Mouse (Mus musculus) CH12.LX (cell line): ENCODE measurements at regions not wholly inside any gene's neighbourhood (a gene's known extent, or its start where the extent isn't known, plus 50 kb on each side); places are given as distances from the start of the nearest gene placed in this dataset.

ENCODE experiments used
- DNase-seq: peaks from one replicate; pipeline ENCODE4 v3.0.0-alpha.2; 2013; ENCODE audit errors: extremely low read depth
- H3K27ac ChIP-seq: 2 replicates; pipeline ENCODE4 v1.5.1; 2012; ENCODE audit warnings: low read depth, mild to moderate bottlenecking, control low read depth, moderate library complexity; ENCODE audit not compliant: insufficient read depth
- H3K27me3 ChIP-seq: replicated peaks from 2 replicates; pipeline ENCODE3; 2012; ENCODE audit warnings: inconsistent platforms
- H3K36me3 ChIP-seq, 2 experiments: replicated peaks in 1 of 2; 2 replicates each; pipeline versions ENCODE3 to v1.6.1; 2012; ENCODE audit warnings: inconsistent platforms in 1 of 2, low read length in 1 of 2, mild to moderate bottlenecking in 1 of 2, mixed read lengths in 1 of 2, moderate library complexity in 1 of 2; ENCODE audit not compliant: control insufficient read depth in 1 of 2, insufficient read depth in 1 of 2
- H3K4me1 ChIP-seq, 2 experiments: 2 replicates each; pipeline ENCODE4 v1.6.1; 2012; ENCODE audit warnings: inconsistent platforms in 1 of 2, moderate library complexity in 1 of 2; ENCODE audit not compliant: insufficient read depth in 2 of 2, control insufficient read depth in 1 of 2
- H3K4me2 ChIP-seq: 2 replicates; pipeline ENCODE4 v1.6.1; 2012; ENCODE audit warnings: low read depth, mild to moderate bottlenecking, control low read depth; ENCODE audit not compliant: poor library complexity, insufficient read depth, severe bottlenecking
- H3K4me3 ChIP-seq, 3 experiments: fragments of 150-350 bp in 1 of 3; sonication (generic) in 1 of 3; replicated peaks in 1 of 3; 2 replicates each; pipeline versions ENCODE3 to v1.5.1; 2011 to 2012; ENCODE audit warnings: low read depth in 2 of 3, low read length in 2 of 3, mild to moderate bottlenecking in 2 of 3, moderate library complexity in 2 of 3, control low read depth in 1 of 3, improper control_type of control experiment in 1 of 3, inconsistent platforms in 1 of 3, mixed read lengths in 1 of 3; ENCODE audit not compliant: poor library complexity in 1 of 3
- H3K79me2 ChIP-seq: replicated peaks from 2 replicates; pipeline ENCODE4 v1.6.1; 2012; ENCODE audit warnings: mild to moderate bottlenecking, moderate library complexity; ENCODE audit not compliant: control insufficient read depth, poor library complexity, insufficient read depth, severe bottlenecking; ENCODE audit errors: extremely low read depth
- H3K9ac ChIP-seq: 2 replicates; pipeline ENCODE4 v1.6.1; 2012; ENCODE audit warnings: low read depth, mild to moderate bottlenecking, control low read depth, moderate library complexity; ENCODE audit not compliant: insufficient read depth
- H3K9me3 ChIP-seq: replicated peaks from 2 replicates; pipeline ENCODE3; 2012; ENCODE audit warnings: low read length, inconsistent platforms, mixed read lengths
- CHD1 ChIP-seq: IDR thresholded peaks from 2 replicates; pipeline ENCODE4 v1.6.1; 2012; ENCODE audit warnings: low read depth, low read length, improper control_type of control experiment, inconsistent platforms
- CHD2 ChIP-seq: IDR thresholded peaks from 2 replicates; pipeline ENCODE4 v1.6.1; 2011; ENCODE audit warnings: low read length, improper control_type of control experiment
- CTCF ChIP-seq, 2 experiments: IDR thresholded peaks in 1 of 2; conservative IDR thresholded peaks in 1 of 2; 2 replicates each; pipeline ENCODE4 v1.5.1; 2011 to 2012; ENCODE audit warnings: low read depth in 2 of 2, low read length in 2 of 2, improper control_type of control experiment in 1 of 2, inconsistent platforms in 1 of 2, mild to moderate bottlenecking in 1 of 2, moderate library complexity in 1 of 2
- ELF1 ChIP-seq: IDR thresholded peaks from 2 replicates; pipeline ENCODE4 v1.6.1; 2014; ENCODE audit warnings: low read depth, mild to moderate bottlenecking, inconsistent platforms, low read length, improper control_type of control experiment
- EP300 ChIP-seq: IDR thresholded peaks from 2 replicates; pipeline ENCODE4 v1.6.1; 2011; ENCODE audit warnings: low read length, improper control_type of control experiment
- IRF4 ChIP-seq: IDR thresholded peaks from 2 replicates; pipeline ENCODE4 v1.6.1; 2014; ENCODE audit warnings: low read depth, mild to moderate bottlenecking, inconsistent platforms, low read length, improper control_type of control experiment
- JUND ChIP-seq: conservative IDR thresholded peaks from 2 replicates; pipeline ENCODE4 v1.6.1; 2011; ENCODE audit warnings: low read depth, low read length, improper control_type of control experiment
- KAT2A ChIP-seq: IDR thresholded peaks from 2 replicates; pipeline ENCODE4 v1.6.1; 2012; ENCODE audit warnings: low read length, improper control_type of control experiment, inconsistent platforms; ENCODE audit not compliant: insufficient replicate concordance
- MAFK ChIP-seq: IDR thresholded peaks from 2 replicates; pipeline ENCODE4 v1.6.1; 2011; ENCODE audit warnings: low read length, improper control_type of control experiment; ENCODE audit not compliant: insufficient replicate concordance
- MAX ChIP-seq: IDR thresholded peaks from 2 replicates; pipeline ENCODE4 v1.6.1; 2011; ENCODE audit warnings: low read length, improper control_type of control experiment
- MEF2A ChIP-seq: IDR thresholded peaks from 2 replicates; pipeline ENCODE4 v1.6.1; 2014; ENCODE audit warnings: low read depth, mild to moderate bottlenecking, inconsistent platforms, low read length, improper control_type of control experiment, borderline replicate concordance
- MYC ChIP-seq: IDR thresholded peaks from 2 replicates; pipeline ENCODE4 v1.6.1; 2011; ENCODE audit warnings: low read depth, mild to moderate bottlenecking, improper control_type of control experiment, low read length
- PAX5 ChIP-seq: IDR thresholded peaks from 2 replicates; pipeline ENCODE4 v1.6.1; 2012; ENCODE audit warnings: low read length, inconsistent platforms, mixed read lengths
- POLR2AphosphoS2 ChIP-seq: IDR thresholded peaks from 2 replicates; pipeline ENCODE4 v1.6.1; 2011; ENCODE audit warnings: low read depth, low read length, improper control_type of control experiment
- RAD21 ChIP-seq: IDR thresholded peaks from 2 replicates; pipeline ENCODE4 v1.6.1; 2011; ENCODE audit warnings: low read depth, mild to moderate bottlenecking, low read length, improper control_type of control experiment, moderate library complexity
- RCOR1 ChIP-seq: conservative IDR thresholded peaks from 2 replicates; pipeline ENCODE4 v1.6.1; 2012; ENCODE audit warnings: low read depth, mild to moderate bottlenecking, inconsistent platforms, low read length, improper control_type of control experiment
- TCF12 ChIP-seq: IDR thresholded peaks from 2 replicates; pipeline ENCODE4 v1.6.1; 2014; ENCODE audit warnings: low read depth, mild to moderate bottlenecking, inconsistent platforms, low read length, improper control_type of control experiment
- UBTF ChIP-seq: IDR thresholded peaks from 2 replicates; pipeline ENCODE4 v1.6.1; 2012; ENCODE audit warnings: low read depth, mild to moderate bottlenecking, inconsistent platforms, low read length, improper control_type of control experiment, moderate library complexity
- USF1 ChIP-seq: IDR thresholded peaks from 2 replicates; pipeline ENCODE4 v1.6.1; 2014; ENCODE audit warnings: low read depth, mild to moderate bottlenecking, inconsistent platforms, low read length, improper control_type of control experiment
- ZMIZ1 ChIP-seq: IDR thresholded peaks from 2 replicates; pipeline ENCODE4 v1.6.1; 2012; ENCODE audit warnings: low read depth, mild to moderate bottlenecking, inconsistent platforms, low read length, improper control_type of control experiment
- dilution Hi-C: fragments of 300-500 bp; cut with MboI; formaldehyde crosslinking; loops from 2 replicates; pipeline ENCODE4 v1.14.3; 2020; ENCODE audit warnings: low sequenced_read_pairs; ENCODE audit not compliant: extremely low pct_unique_long_range_greater_than_20kb, extremely low pct_ligation_motif_present
- in situ Hi-C: fragments of 300-500 bp; cut with MboI; formaldehyde crosslinking; loops from 3 replicates; pipeline ENCODE4 v1.14.3; 2019; ENCODE audit warnings: low sequenced_read_pairs, low pct_ligation_motif_present, low pct_unique_long_range_greater_than_20kb, mixed read lengths

DNA sequence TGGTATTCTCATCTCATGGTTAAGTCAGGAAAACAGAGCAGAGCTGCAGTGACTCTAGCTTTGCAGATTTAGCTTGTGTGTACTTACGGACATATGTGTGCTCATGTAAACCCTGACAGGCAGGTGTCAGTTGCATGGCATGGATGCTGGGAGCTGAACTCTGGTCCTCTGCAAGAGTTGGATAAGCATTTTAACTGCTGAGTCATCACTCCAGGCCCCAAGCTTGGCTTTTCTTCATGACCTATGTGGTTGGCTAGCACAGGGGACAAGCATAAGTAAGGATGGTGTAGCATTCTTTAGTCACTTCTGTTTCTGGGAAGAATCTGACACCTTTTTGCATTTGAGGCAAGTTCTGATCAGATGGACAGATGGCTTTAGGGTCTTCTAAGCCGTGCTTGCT lies 120.1 kb upstream of the Sox4 start:
- Histone ChIP-seq H3K4me3 (no peak overlapping the region), H3K27me3 (no peaks in the 10 kb centered on the region), H3K9ac (no peak overlapping the region), H3K4me2 (no peak overlapping the region), H3K36me3 (no peaks in the 10 kb centered on the region), H3K4me1 (no peaks in the 10 kb centered on the region), H3K9me3 (no peaks in the 10 kb centered on the region), H3K27ac (no peak overlapping the region), H3K79me2 (no peaks in the 10 kb centered on the region)
- dilution Hi-C loops (no loop called here), in situ Hi-C loops (no loop called here)
- no peak for TF ChIP-seq RAD21
- 0 out of 2 replicates have a peak, but pooled peaks have one; percentile 51 for TF ChIP-seq MAFK
- no peak for DNase-seq

DNA sequence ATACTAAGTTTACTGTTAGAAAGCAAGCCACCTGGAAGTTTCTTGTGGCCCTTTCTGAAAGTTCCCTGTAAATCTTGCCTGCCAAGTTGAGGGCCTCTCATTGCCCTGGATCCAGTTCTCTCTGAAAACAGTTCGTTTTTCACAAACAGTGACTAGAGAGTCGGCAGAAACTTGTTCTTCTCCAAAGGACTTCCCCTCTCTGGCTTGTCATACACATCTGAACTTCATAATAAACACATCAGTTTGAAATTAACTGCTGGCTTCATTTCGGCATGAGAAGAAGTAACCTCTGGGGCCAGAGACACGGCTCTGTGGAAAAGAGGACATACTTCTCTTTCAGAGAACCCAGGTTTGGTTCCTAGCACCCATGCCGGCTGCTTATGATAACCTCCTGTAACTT lies 110.4 kb upstream of the Sox4 start:
- no peaks in the 10 kb centered on the region for H3K4me1 ChIP-seq
- no peak overlapping the region for H3K27ac ChIP-seq
- H3K36me3 ChIP-seq = no peaks in the 10 kb centered on the region
- TF ChIP-seq MAX = no peak
- TF ChIP-seq POLR2AphosphoS2 = no peak
- no peak for TF ChIP-seq CHD1
- no peak for TF ChIP-seq ELF1
- no peak for TF ChIP-seq PAX5
- no peak for TF ChIP-seq CHD2
- no peak for TF ChIP-seq JUND
- no peak for TF ChIP-seq MEF2A
- no peak for TF ChIP-seq RAD21
- TF ChIP-seq USF1 = no peak
- no peak for TF ChIP-seq UBTF
- no peak for TF ChIP-seq TCF12
- no peak for TF ChIP-seq CTCF (conservative IDR thresholded peaks at IDR 0.05 in 1 of 2, IDR thresholded peaks at IDR 0.05 in 1 of 2; ENCODE audit: low read depth in 2 of 2, low read length in 2 of 2)
- no peak for TF ChIP-seq EP300
- TF ChIP-seq MAFK = no peak
- TF ChIP-seq RCOR1 = no peak
- no peak for TF ChIP-seq IRF4
- no peak for TF ChIP-seq KAT2A
- TF ChIP-seq MYC = no peak
- no peak for TF ChIP-seq ZMIZ1
- TF ChIP-seq, all 38 proteins: peak for 0
- H3K4me2 ChIP-seq = no peak overlapping the region
- H3K9ac ChIP-seq = no peak overlapping the region
- in situ Hi-C loops = no loop called here
- dilution Hi-C loops = no loop called here
- DNase-seq = no peak
- H3K9me3 ChIP-seq = peaks cover 4% of the 10 kb centered on the region
- H3K4me3 ChIP-seq = no peak overlapping the region
- no peaks in the 10 kb centered on the region for H3K79me2 ChIP-seq
- no peaks in the 10 kb centered on the region for H3K27me3 ChIP-seq
